Mouse (Mus musculus) lung, postnatal 36 days (tissue): ENCODE results near the gene Slc26a10.
"Not testable (repeated sequence)": the region's sequence is repeated elsewhere in the genome, so short reads cannot be mapped to it uniquely, and the experiment has no call there.

Experiments used
- DNase-seq: peaks from one replicate; pipeline ENCODE4 v3.0.0; 2022; ENCODE audit warnings: mixed read lengths

Gene Slc26a10

DNA sequence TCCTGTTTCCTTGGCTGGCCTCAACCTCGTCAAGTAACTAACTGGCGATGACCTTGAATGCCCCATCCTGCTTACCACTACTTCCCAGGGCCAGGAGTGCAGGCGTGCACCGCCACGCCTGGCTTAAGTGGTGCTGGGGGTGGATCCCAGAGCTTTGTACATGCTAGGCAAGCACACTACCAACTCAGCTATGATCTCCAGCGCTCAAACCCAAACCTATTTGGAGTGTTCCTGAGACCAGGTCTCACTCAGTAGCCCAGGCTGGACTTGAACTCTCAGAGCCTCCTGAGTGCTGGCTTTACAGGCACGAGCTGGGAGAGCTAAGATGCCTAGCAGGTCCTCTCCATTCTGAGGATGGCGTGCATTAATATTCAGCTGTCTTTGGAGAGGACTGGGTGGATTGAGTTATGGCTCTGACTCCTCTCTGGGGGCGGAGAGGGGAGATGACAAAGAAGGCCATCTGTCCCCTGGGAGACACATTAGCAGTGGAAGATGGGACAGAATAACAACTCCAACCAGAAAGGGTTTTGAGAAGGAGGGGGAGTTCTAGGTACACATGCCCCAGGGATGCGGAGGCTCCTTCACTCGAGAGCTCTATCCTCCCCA lies 17.2 kb upstream of the Slc26a10 start:
- peak; percentile 29 for DNase-seq

GRCm38 (mm10) chr10:127197104-127197503 lies 16.7 kb upstream of the Slc26a10 start:
- no peak for DNase-seq

DNA sequence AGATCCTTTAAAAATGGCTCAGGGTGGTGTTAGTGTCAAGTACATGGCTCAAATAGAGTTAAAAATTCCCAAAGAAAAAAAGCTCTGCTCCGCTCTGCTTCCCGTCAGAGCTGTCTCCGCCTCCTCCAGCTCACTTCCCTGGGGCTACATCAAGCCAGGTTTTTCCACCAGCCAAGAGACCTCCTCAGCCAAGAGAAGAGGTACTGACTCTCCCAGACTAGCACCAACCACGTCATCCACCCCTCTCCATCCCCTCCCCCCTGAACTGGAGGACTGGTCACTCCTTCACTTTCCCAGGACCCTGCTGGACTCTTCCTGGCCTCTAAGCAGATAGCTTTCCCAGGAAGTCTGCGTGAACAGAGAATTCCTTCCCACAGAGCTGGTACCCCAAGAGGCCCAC lies 15.9 kb upstream of the Slc26a10 start:
- peak; percentile 74 for DNase-seq

DNA sequence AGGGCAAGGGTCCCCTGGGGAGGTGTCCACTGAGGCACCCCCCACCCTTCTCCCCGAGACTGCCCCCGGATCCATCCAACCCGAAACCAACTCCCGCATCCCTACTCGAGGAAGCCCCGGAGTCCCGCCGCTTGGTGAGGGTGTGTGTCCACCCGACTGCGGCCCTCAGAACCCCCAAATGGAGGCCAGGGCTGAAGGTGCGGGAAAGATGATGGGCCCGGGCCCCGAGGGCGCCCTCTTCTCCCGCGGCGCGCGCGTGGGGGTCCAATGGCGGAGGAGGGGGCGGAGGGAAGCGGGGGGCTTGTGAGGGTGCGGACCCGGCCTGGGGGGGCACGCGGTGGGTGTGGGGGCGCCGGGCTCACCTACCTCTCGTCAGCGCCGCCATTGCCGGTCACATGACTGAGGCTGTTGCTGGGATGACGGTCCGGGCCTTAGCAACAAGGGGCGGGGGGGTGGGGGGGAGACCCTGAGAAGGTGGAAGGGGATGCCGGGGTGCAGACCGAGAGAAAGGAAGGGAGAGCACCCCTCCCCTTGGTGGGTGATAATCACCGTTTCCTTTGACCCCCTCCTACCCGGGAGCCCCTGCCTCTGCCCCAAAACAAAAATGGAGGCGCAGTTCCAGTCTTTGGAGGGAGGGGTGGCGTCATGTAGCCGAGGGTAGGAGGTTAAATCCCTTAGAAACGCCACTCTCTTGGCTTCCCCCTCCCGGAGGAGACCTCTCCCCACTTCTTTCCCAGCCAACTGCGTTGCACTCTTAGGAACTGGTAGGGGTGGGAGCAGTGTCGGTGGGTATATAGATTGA lies 15.1 kb upstream of the Slc26a10 start, which contains the start of gene Dtx3:
Gene Dtx3 (minus strand): TSS at position 401 of the 802 bp plus-strand sequence.
- DNase-seq: peak; percentile 38

DNA sequence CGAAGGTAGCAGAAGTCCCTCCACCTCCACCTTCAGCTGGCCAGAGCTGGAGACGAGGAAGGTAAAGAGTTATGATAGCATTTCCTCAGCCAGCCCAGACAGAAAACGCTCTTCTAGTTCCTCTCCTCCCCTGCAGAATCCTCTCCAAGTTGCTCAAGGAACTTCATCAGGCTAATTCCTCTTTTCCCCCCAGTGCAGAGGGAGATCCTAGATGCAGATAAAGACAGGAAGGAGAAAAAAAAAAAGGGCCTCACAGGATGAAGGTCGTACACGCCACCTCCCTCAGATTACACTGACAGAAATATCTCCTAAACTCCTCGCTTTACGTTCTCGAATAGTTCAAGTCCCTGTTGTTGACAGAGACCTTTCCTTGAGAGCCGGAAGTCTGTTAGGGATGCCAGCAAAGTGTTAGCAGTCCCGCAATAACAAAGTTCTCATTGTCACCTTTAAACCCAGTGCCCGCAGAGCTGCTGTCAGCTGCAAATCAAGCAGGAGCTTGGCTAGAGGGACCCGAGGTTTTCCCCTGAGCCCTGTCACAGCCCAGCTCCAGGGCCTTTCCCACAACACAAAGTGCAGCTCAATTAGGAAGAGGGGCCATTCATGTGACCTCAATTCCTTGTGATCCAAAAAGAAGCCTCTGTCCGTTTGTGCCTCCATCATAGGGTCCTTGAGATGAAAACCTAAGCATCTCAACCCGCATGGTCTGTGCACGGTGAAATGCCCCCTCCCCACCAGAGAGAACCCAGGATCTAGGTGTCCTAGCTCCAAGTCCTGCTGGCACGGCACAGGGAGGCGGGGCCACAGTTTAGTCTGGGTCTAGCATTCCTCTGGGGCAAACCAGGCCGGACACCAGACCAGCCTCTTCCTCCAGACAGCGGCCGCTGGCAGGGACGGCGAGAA lies 14.2 kb upstream of the Slc26a10 start:
- peak; percentile 84 for DNase-seq

GRCm38 (mm10) chr10:127193011-127193410 lies 12.6 kb upstream of the Slc26a10 start:
- DNase-seq: no peak

GRCm38 (mm10) chr10:127192057-127192328 lies 11.5 kb upstream of the Slc26a10 start:
- DNase-seq: not testable (repeated sequence)

- no peak for DNase-seq
These were observed 11.0 kb upstream of the Slc26a10 start for GRCm38 (mm10) chr10:127191191-127192056.

- no peak for DNase-seq
These were observed 10.1 kb upstream of the Slc26a10 start for GRCm38 (mm10) chr10:127190398-127191190.

DNA sequence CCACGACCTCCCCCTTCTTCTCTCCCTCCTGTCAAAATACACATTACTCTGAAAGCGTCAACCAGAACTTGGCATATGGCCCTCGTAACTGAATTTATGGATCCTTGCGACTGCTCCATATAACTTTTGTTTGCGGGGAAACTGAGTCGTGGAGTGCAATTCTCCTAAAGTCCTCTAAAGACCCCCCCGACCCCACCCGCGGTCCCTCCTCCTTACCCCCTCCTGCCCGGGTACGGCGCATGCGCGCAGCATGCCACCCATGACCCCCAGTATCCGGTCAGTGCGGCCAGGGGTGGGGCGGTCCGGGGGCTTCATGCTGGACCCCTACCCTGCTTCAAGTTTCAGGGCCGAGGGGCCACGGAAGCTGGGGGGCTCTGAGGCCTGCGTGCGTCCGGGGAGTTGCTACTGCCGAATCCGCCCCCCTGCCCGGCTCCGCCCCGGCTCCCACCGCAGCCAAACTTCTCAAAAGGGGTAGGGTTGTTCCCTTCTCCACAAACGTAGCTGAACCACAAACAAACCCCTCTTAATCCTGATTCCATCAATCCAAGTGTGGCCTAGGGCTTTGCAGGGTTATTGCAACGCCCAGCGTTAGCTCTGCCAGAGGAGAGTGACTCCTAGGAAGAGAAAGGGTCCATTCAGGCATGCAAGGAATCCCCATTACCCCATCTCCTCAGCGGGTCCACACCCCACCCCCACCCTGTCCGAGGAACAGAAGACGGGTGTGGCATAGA lies 9.4 kb upstream of the Slc26a10 start, which contains the start of gene Arhgef25:
Gene Arhgef25 (minus strand): TSS at position 433 of the 731 bp plus-strand sequence.
- DNase-seq: peak; percentile 44

DNA sequence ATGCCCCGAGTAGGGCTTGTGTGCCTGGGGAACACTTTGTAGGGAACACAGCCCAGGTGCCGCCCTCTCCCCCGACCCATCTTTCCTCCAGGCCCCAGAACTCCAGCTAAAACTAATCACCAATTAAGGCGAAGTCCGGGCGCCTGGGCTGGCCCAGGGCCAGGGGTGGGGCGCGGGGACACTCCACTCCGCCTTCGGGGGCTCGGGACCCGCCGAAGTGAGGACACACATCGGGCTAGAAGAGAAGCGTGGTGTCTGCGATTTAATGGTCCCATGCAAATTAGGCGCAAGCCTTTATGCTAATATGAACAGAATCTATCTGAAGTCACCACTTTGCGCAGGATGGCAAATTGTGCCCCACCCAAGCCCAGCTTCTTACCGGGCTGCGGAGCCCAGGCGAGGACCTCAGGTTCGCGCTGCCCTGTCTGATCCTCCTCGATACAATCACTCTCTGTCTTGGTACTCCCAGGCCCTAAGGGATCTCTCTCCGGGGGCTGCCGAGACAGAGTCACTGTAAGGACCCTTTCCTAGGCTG lies 8.7 kb upstream of the Slc26a10 start:
- DNase-seq: peak; percentile 41

DNA sequence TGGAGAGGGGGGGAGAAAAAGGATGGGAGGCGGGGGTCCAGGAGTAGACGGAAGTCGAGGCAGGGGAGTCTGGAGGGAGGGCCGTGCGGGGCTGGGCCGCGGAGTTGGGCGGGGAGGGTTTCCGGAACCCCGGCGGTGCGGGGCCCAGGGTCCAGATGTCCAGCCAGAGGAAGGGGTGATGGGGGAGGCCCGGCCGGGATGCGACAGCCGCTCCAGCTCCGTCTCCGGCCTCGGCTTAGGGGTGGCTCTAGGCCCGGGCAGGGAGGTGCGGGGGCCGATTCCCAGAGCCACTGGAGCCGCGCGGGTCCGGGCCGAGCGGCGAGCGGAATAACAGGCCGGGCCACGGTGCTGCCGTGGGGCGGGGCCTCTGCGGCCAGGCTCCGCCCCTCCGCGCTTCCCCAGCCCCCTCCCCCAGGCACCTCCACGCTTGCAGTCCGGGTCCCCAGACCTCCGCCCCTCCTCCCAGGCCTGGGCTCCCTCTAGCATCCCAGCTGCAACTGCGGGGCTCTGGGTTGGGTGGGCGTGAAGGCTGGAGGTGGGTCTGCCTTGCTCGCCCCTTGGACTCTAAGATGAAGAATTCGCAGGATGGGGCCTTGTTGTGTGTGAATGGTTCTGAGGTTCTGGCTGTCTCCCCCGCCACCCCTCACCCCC lies 8.1 kb upstream of the Slc26a10 start:
- DNase-seq: peak; percentile 30

- no peak for DNase-seq
These were observed 7.6 kb upstream of the Slc26a10 start for GRCm38 (mm10) chr10:127188079-127188453.

- no peak for DNase-seq
These were observed 7.1 kb upstream of the Slc26a10 start for GRCm38 (mm10) chr10:127187371-127188078.

GRCm38 (mm10) chr10:127186451-127186850 lies 6.0 kb upstream of the Slc26a10 start:
- DNase-seq: no peak

DNA sequence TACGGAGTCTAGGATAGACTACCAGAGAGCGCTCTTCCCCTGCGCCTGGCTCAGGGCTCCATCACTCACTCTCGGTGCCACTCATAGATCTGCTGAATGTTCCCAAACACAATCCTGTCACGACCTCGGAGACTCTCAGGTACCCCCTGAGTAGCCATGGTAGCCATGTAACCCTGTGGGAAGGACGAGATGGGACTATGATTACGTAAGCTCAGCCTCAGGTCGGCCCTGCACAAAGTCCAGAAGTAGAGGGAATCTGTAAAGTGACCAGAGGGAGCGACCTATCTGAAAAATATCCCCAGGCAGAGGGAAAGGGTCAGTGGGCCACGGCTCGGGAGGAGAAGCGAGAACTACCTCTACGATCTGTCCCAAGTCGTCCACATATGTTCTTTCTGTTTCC lies 5.1 kb upstream of the Slc26a10 start:
- DNase-seq: no peak

GRCm38 (mm10) chr10:127185101-127185500 lies 4.7 kb upstream of the Slc26a10 start:
- DNase-seq: no peak

DNA sequence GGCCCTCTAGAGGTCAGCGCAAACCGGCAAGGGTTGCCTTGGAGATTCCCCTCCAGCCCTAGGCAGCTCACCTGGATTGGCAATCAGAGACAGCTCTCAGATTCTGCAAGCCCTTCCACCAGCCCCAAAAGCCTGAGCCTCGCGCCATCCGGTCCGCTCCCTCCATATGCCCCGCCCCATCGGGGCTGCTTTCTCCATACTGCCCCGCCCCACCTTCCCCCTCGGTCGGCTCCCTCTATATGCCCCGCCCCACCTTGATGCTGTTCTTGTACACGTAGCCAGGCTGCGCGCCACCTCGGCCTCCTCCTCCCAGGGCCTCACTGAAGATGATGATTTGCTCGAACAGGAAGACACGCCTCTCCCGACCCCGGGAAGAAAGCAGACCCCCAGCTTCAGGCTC lies 3.3 kb upstream of the Slc26a10 start:
- DNase-seq: no peak

GRCm38 (mm10) chr10:127182624-127183023 lies 2.2 kb upstream of the Slc26a10 start:
- no peak for DNase-seq
